Mouse (Mus musculus): ENCODE measurements around the gene Prok2.

GRCm38 (mm10) chr6:99729853-99730252 lies 3.7 kb upstream of the Prok2 start:
- TF ChIP-seq CTCF (IDR thresholded peaks at IDR 0.05; ENCODE audit: extremely low read depth, insufficient read depth, low read length) (no peak), POLR2A (IDR thresholded peaks at IDR 0.05; ENCODE audit: extremely low read depth, insufficient read depth, low read length) (no peak)

Measured in cortical plate, adult 2 months (tissue).